Mouse (Mus musculus) midbrain, embryonic 14.5 days (tissue): ENCODE results near the gene Zfp414. TPM values are rescaled to one million over a fixed set of nuclear protein-coding genes. Genes with fewer than 3 reads are reported as not detected.

ENCODE experiments used
- ATAC-seq: fragments of 200-750 bp; cut with Nextera tagmentation; 2 replicates; pipeline ENCODE4 v1.8.0; 2017; ENCODE audit warnings: moderate number of reproducible peaks, moderate library complexity; ENCODE audit not compliant: low FRiP score, low TSS enrichment
- DNase-seq: peaks from one replicate; pipeline ENCODE4 v3.0.0-alpha.2; 2015
- H3K27ac ChIP-seq: fragments of 300-500 bp; sonication (generic); replicated peaks from 2 replicates; pipeline ENCODE4 v1.5.1; 2014; ENCODE audit warnings: mild to moderate bottlenecking, low read depth, low read length, moderate library complexity
- H3K27me3 ChIP-seq: fragments of 300-500 bp; sonication (generic); 2 replicates; pipeline ENCODE4 v1.6.1; 2014; ENCODE audit warnings: low read length, control low read depth, mixed read lengths; ENCODE audit not compliant: control insufficient read depth, insufficient read depth
- H3K36me3 ChIP-seq: fragments of 300-500 bp; sonication (generic); 2 replicates; pipeline ENCODE4 v1.6.1; 2014; ENCODE audit warnings: low read length, control low read depth; ENCODE audit not compliant: control insufficient read depth, insufficient read depth
- H3K4me1 ChIP-seq: fragments of 300-500 bp; sonication (generic); 2 replicates; pipeline ENCODE4 v1.6.1; 2014; ENCODE audit warnings: mild to moderate bottlenecking, antibody characterized with exemption, low read length, control low read depth; ENCODE audit not compliant: control insufficient read depth, insufficient read depth
- H3K4me2 ChIP-seq: fragments of 300-500 bp; sonication (generic); 2 replicates; pipeline ENCODE4 v1.6.1; 2014; ENCODE audit warnings: mild to moderate bottlenecking, low read length, moderate library complexity
- H3K4me3 ChIP-seq: fragments of 300-500 bp; sonication (generic); replicated peaks from 2 replicates; pipeline ENCODE4 v1.5.1; 2014; ENCODE audit warnings: low read depth, low read length
- H3K9ac ChIP-seq: fragments of 300-500 bp; sonication (generic); replicated peaks from 2 replicates; pipeline ENCODE4 v1.6.1; 2014; ENCODE audit warnings: mild to moderate bottlenecking, low read length, moderate library complexity
- H3K9me3 ChIP-seq: fragments of 300-500 bp; sonication (generic); 2 replicates; pipeline ENCODE4 v1.6.1; 2016; ENCODE audit warnings: low read length, control low read depth, mixed read lengths; ENCODE audit not compliant: control insufficient read depth
- WGBS: fragments of 180-500 bp; shearing (Covaris S2); extraction: QIAGEN DNeasy Blood & Tissue Kit; methylation state at CpG from one replicate; pipeline ENCODE4 v1.1.7; 2014; 5-methylcytosine and 5-hydroxymethylcytosine counted together
- polyA plus RNA-seq: library from polyadenylated mRNA; unstranded; fragments of >200 nt; fragmentation: Nextera tagmentation; extraction: Ambion mirVana; gene quantifications from 2 replicates; pipeline ENCODE4 v1.2.1, GENCODE M21; 2014

Zfp414 gene
- polyA plus RNA-seq, 1 experiment from 2014 or later: 91.4 TPM

DNA sequence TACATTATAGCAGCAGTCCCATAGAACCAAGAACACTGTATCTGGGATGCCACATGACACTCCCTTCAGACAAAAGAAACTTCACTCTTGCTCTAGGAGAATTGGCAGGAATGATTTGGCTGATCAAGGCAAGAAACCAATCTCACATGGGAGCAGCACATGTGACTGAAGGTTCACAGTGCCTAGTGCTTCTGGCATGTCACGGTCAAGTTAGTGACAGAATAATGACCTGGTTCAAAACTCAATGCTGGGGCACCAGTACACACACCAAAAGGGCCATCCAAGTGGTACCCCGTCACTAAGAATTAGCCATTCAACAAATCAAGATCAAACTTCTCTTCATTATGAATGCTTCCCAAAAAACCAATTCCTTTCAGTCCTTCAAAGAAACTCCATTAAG, 47.2 kb downstream of the Zfp414 start:
- H3K4me3 ChIP-seq: no peak overlapping the region
- H3K27ac ChIP-seq: no peak overlapping the region
- 95% methylated on average over 2 of the region's 2 CpGs for WGBS
- H3K9ac ChIP-seq: no peak overlapping the region
- ATAC-seq (no peak), DNase-seq (no peak)
- H3K4me1 ChIP-seq: peaks cover 6% of the 10 kb centered on the region
- H3K36me3 ChIP-seq: peaks cover 26% of the 10 kb centered on the region
- no peak overlapping the region for H3K4me2 ChIP-seq
- H3K9me3 ChIP-seq: no peaks in the 10 kb centered on the region
- H3K27me3 ChIP-seq: no peaks in the 10 kb centered on the region

DNA sequence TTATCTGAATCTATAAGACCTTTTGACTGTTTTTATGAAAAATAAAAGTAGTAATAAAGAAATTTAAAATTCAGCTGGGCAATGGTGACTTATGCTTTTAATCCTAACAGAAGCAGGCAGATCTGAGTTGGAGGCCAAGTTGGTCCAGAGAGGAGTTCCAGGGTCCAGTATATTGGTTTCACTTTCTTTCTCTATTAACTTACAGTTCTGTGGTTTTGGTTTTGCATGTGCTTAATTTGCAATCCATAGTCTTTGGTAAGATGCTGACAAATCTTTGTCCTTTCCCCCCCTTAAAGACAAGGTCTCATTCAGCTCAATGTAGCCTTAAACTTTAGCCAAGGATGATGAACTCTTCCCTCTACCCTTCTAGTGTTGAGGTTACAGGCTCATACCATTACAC, 49.9 kb downstream of the Zfp414 start:
- no peak for ATAC-seq
- Histone ChIP-seq H3K9me3 (no peaks in the 10 kb centered on the region), H3K4me2 (no peak overlapping the region), H3K4me3 (no peak overlapping the region), H3K4me1 (peaks cover 32% of the 10 kb centered on the region), H3K27me3 (no peaks in the 10 kb centered on the region), H3K27ac (no peak overlapping the region), H3K9ac (no peak overlapping the region), H3K36me3 (peaks cover 24% of the 10 kb centered on the region)
- no peak for DNase-seq

Other genes starting within 250 kb of the Zfp414 start
- gene Zfp101, start 234.4 kb upstream of the Zfp414 start, polyA plus RNA-seq: 17.1 and 17.3 TPM in 2 replicates
- not detected in 2 replicates for gene Actl9, start 196.2 kb upstream of the Zfp414 start, polyA plus RNA-seq
- 39.3 and 41.7 TPM in 2 replicates for gene Adamts10, start 104.9 kb upstream of the Zfp414 start, polyA plus RNA-seq
- gene Myo1f, start 73.4 kb upstream of the Zfp414 start, polyA plus RNA-seq: 0.72 and 1.8 TPM in 2 replicates
- 0.73 and 1.4 TPM in 2 replicates for gene Pram1, start 9.0 kb downstream of the Zfp414 start, polyA plus RNA-seq
- 177 and 214 TPM in 2 replicates for gene Hnrnpm, start 57.8 kb downstream of the Zfp414 start, polyA plus RNA-seq
- 45.2 and 62.6 TPM in 2 replicates for gene March2, start 89.6 kb downstream of the Zfp414 start, polyA plus RNA-seq
- gene Rab11b, start 131.4 kb downstream of the Zfp414 start, polyA plus RNA-seq: 417 and 541 TPM in 2 replicates
- 8.0 and 18.4 TPM in 2 replicates for gene Angptl4, start 152.7 kb downstream of the Zfp414 start, polyA plus RNA-seq
- 39.5 and 45.8 TPM in 2 replicates for gene Kank3, start 181.4 kb downstream of the Zfp414 start, polyA plus RNA-seq
- 653 and 777 TPM in 2 replicates for gene Rps28, start 195.5 kb downstream of the Zfp414 start, polyA plus RNA-seq
- gene Ndufa7, start 195.5 kb downstream of the Zfp414 start, polyA plus RNA-seq: 497 and 604 TPM in 2 replicates
- 55.1 and 59.8 TPM in 2 replicates for gene Cd320, start 214.0 kb downstream of the Zfp414 start, polyA plus RNA-seq
- not detected in 2 replicates for gene Gm7029, start 244.7 kb downstream of the Zfp414 start, polyA plus RNA-seq